Mouse (Mus musculus) lung, adult 2 months (tissue): ENCODE results near the gene Dhrs1. TPM values are rescaled to one million over a fixed set of nuclear protein-coding genes. Genes with fewer than 3 reads are reported as not detected.

Experiments used
- DNase-seq: peaks from one replicate; pipeline ENCODE4 v3.0.0; 2022
- H3K4me1 ChIP-seq: fragments of 200-500 bp; 2 replicates; pipeline ENCODE4 v1.6.1; 2011; ENCODE audit warnings: low read length; ENCODE audit not compliant: control insufficient read depth, insufficient read depth
- H3K4me3 ChIP-seq: fragments of 200-500 bp; replicated peaks from 2 replicates; pipeline ENCODE3; 2011; ENCODE audit warnings: low read depth, mild to moderate bottlenecking, control low read depth, low read length; ENCODE audit errors: extremely low read depth
- CTCF ChIP-seq: fragments of 200-500 bp; IDR thresholded peaks from 2 replicates; pipeline ENCODE4 v1.5.1; 2011; ENCODE audit warnings: mild to moderate bottlenecking, low read length, control low read depth; ENCODE audit not compliant: insufficient read depth
- POLR2A ChIP-seq: fragments of 200-500 bp; IDR thresholded peaks from 2 replicates; pipeline ENCODE4 v1.6.1; 2011; ENCODE audit warnings: low read depth, mild to moderate bottlenecking, control low read depth, low read length, borderline replicate concordance; ENCODE audit errors: extremely low read depth
- WGBS: fragments of 180-500 bp; shearing (Covaris S2); methylation state at CpG from one replicate; pipeline ENCODE4 v1.1.7; 2018; 5-methylcytosine and 5-hydroxymethylcytosine counted together
- polyA plus RNA-seq: library from polyadenylated mRNA; depleted of rRNA; stranded (reverse); fragments of >200 nt; gene quantifications from 2 replicates; pipeline ENCODE4 v1.2.3, GENCODE M21; 2012

The Dhrs1 gene
- polyA plus RNA-seq, 1 experiment, result 89.0 TPM

DNA sequence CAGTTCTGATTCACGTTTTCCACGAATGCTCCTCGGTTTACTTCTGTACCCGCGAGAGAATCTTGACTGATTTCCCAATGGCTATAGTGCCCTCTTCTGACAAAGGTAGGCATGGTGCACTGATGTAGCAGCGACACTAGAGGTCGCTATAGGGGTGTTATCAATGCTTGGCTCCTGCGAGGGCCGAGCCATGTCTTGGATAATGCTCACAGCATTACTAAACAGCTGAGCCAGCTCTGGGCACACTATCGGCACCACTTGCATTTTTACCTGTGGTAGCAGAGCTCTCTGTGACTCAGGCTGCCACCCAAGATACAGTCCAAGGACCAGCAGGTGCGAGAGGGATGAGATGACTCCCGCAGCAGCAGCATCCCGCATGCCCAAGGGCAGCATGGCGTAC is 35.8 kb upstream of the Dhrs1 start:
- peaks cover 17% of the 10 kb centered on the region for H3K4me1 ChIP-seq
- TF ChIP-seq POLR2A, result peak; percentile 44; the same call in 1 of the 2 replicates
- TF ChIP-seq CTCF, result peak; percentile 96
- DNase-seq, result peak; percentile 39
- peak overlapping the region; percentile 73 for H3K4me3 ChIP-seq
- 15% methylated on average over 14 of the region's 14 CpGs for WGBS

DNA sequence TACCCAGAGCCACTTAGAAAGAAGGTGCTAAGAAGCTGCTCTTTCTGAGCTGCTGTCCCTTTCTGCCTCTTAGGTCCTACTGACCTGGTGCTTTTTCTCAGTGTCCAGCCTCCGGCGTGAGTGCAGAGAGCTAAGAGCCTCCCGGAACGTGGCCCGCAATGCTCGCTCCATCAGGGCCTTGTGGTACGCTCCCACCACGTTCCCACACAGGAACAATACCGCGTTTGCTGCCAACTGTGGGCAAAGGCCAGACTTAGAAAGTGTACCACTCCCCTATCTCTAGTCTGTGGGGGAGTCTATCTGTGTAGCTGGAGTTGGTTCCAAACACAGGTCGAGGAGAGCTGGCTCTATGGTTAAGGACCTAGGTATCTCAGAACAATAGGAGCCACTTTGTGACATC is 35.2 kb upstream of the Dhrs1 start:
- Histone ChIP-seq H3K4me1 (peaks cover 17% of the 10 kb centered on the region), H3K4me3 (no peak overlapping the region)
- 76% methylated on average over 11 of the region's 11 CpGs for WGBS
- TF ChIP-seq CTCF (no peak), POLR2A (no peak)
- DNase-seq, result peak; percentile 5

DNA sequence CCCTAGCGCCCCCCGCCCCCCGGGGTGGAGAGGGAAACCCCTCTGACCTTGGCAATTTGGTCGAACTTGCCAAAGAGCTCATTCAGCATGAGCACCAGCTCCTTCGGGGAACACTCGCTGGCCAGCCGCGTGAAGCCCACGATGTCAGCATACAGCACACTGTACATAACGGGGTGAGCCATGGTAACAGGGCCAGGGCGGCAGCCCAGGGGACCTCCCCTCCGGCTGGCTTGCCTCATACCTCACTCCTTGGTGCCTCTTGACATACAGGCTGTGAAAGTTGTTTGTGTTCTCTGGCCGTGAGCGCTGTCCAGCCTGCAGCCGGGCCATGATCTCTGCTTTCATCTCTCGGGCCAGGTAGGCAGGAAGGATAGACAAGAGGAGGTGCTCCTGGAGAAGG is 34.2 kb upstream of the Dhrs1 start:
- 58% methylated on average over 16 of the region's 16 CpGs for WGBS
- H3K4me3 ChIP-seq, result no peak overlapping the region
- TF ChIP-seq CTCF (no peak), POLR2A (no peak)
- peaks cover 14% of the 10 kb centered on the region for H3K4me1 ChIP-seq
- peak; percentile 2 for DNase-seq

DNA sequence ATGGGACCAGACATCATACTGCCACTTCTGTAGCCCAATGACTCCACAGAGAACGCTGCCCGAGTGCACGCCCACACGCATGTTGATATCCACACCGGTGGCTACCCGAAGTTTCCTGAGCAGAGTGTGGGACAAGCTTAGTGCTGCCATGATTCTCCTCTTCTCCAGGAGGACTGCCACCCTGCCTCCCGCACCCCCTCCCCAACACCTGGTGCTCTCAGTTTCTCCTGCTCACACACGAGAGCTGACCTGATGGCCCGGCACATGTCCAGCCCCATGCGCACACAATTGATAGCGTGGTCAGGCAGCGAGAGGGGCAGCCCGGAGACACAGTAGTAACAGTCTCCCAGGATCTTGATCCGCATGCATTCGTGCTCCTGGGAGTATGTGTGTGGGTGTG is 33.2 kb upstream of the Dhrs1 start:
- 86% methylated on average over 15 of the region's 15 CpGs for WGBS
- no peak for DNase-seq
- TF ChIP-seq POLR2A (no peak), CTCF (no peak)
- peaks cover 14% of the 10 kb centered on the region for H3K4me1 ChIP-seq
- no peak overlapping the region for H3K4me3 ChIP-seq

DNA sequence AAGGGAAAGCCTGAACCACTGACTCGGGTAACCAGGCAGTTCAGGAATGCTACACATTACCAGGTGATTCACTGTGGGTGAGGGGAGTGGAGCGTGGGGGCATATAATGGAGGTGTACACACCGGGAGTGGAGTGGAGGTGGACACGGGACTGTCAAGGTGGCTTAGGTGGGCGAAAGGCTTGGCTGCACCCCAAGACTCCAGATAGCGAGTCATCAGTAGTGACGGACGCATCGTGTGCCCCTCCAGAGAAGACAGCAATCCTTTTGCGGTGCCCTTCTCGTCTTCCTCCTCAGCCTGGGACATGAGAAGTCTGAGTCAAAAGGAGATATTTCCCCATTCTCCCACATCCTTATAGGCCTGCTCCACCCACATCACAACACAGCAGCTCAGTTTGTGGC is 32.3 kb upstream of the Dhrs1 start:
- WGBS, result 81% methylated on average over 11 of the region's 11 CpGs
- no peak for DNase-seq
- no peak overlapping the region for H3K4me3 ChIP-seq
- TF ChIP-seq POLR2A, result no peak
- TF ChIP-seq CTCF, result no peak
- H3K4me1 ChIP-seq, result peaks cover 14% of the 10 kb centered on the region

DNA sequence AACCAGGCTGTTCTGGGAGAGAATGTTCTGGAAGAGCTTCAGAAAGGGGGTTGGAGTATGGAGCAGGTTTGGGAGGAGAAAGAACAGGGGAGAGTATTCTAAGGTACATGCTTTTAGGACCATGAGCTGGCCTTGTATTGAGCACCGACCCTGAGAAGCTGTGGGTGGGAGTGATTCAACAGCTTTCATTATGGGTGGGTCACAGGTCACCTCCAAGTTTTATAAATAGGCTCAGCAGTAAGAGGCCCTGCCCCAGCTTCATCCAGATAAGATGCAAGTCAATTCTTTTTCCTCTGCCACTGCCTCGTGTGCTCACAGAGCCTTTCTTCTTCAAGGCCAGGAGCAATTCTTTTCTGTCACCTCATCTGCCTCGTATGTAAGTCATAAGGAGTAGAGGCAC is 31.7 kb upstream of the Dhrs1 start:
- no peak overlapping the region for H3K4me3 ChIP-seq
- TF ChIP-seq CTCF (no peak), POLR2A (no peak)
- H3K4me1 ChIP-seq, result peaks cover 14% of the 10 kb centered on the region
- WGBS, result 20% methylated on average over 3 of the region's 3 CpGs
- no peak for DNase-seq

DNA sequence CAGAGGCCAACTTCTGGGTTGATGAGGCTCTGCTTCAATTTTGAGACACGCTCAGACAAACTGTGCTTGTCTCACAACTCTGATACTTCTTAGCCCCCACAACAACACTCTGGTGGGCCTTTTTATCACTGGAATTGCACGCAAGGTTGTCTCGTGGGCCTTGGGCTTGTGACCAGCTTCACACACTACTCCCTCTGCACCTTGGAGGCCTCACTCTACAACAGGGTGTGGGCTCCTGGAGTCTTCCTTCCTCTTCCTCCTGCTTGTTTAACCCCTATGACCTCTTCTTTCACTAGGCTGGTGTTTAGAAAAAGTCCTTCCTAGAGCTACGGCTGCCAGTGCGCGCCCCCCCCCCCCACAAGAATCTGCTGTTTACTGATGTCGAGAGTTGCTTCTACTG is 31.2 kb upstream of the Dhrs1 start:
- no peak for TF ChIP-seq POLR2A
- TF ChIP-seq CTCF, result no peak
- 39% methylated on average over 7 of the region's 7 CpGs for WGBS
- no peak for DNase-seq
- H3K4me3 ChIP-seq, result no peak overlapping the region
- H3K4me1 ChIP-seq, result peaks cover 11% of the 10 kb centered on the region

DNA sequence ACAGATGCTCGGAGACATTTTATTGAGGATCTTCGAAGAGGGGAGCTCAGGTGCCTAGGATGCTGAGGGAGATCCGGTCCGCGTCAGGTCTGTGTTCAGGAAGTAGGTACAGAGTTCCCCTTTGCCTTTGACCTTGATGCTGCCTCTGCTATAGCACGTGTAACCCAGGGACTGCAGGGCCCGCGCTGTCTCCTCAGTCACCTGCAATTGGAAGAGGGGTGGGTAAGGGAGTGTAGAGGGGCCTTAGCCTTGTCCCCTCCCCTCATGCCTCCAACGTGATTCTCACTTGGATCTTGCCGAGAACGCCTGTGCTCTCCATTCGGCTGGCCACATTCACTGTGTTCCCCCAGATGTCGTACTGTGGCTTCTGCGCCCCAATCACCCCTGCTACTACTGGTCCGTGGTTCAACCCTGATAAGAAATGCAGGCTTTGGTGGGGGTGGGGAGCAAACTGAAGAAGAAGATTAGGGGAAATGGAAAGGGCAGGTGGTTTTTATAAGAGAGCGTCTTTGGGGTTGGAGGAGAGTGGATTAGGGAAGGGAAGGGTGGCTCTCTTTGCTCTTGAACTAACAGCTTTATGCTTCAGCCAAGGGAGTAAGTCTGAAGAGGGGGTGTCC is 23.7 kb upstream of the Dhrs1 start:
- DNase-seq, result no peak
- H3K4me3 ChIP-seq, result no peak overlapping the region
- peaks cover 5% of the 10 kb centered on the region; the same call in 1 of the 2 replicates for H3K4me1 ChIP-seq
- TF ChIP-seq CTCF, result no peak
- no peak for TF ChIP-seq POLR2A
- WGBS, result 84% methylated on average over 16 of the region's 16 CpGs

DNA sequence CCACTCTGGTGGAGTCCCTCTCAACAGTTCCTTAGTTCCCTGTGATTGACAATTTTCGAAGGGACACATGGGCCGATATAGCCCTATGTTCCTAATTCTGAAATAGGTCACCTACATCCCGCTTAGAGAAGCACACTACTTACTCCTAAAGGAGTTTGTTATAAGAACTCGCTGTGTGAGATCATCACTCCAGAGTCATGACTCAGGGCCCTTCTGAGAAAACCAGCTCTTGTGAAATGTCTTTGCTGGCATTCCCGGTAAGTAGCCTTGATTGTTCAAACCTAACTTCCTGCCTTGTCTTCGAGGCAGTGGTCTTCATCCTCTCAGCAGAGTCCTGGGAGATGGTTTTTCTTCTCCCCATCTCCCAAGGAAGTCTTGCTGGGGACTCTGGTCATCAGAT is 23.1 kb upstream of the Dhrs1 start:
- TF ChIP-seq POLR2A (no peak), CTCF (no peak)
- DNase-seq, result no peak
- Histone ChIP-seq H3K4me1 (peaks cover 5% of the 10 kb centered on the region; the same call in 1 of the 2 replicates), H3K4me3 (no peak overlapping the region)
- WGBS, result 64% methylated on average over 6 of the region's 6 CpGs
